Mouse (Mus musculus) liver, embryonic 14.5 days (tissue): ENCODE measurements around the gene Plin4.

ENCODE experiments used
- CTCF ChIP-seq: IDR thresholded peaks from 2 replicates; pipeline ENCODE4 v1.5.1; 2016; ENCODE audit warnings: antibody characterized with exemption, low read depth, control low read depth
- EP300 ChIP-seq: IDR thresholded peaks from 2 replicates; pipeline ENCODE4 v1.6.1; 2016; ENCODE audit warnings: antibody characterized with exemption, low read depth

- TF ChIP-seq CTCF (no peak), EP300 (no peak)
These were observed 5.9 kb downstream of the Plin4 start for GRCm38 (mm10) chr17:56103465-56104285.
